Mouse (Mus musculus) kidney, embryonic 14.5 days (tissue): ENCODE data around the gene Tlr9. TPM values are rescaled to one million over a fixed set of nuclear protein-coding genes. Genes with fewer than 3 reads are reported as not detected.

Experiments used
- ATAC-seq: fragments of 200-750 bp; cut with Nextera tagmentation; 2 replicates; pipeline ENCODE4 v1.8.0; 2017; ENCODE audit warnings: moderate number of reproducible peaks, mild to moderate bottlenecking, moderate TSS enrichment, moderate library complexity; ENCODE audit not compliant: low FRiP score, low TSS enrichment
- H3K27ac ChIP-seq: fragments of 300-500 bp; sonication (generic); 2 replicates; pipeline ENCODE4 v1.5.1; 2014; ENCODE audit warnings: low read depth, mild to moderate bottlenecking, low read length, moderate library complexity, mixed read lengths
- H3K27me3 ChIP-seq: fragments of 300-500 bp; sonication (generic); 2 replicates; pipeline ENCODE4 v1.6.1; 2014; ENCODE audit warnings: mild to moderate bottlenecking, low read length; ENCODE audit not compliant: control insufficient read depth, insufficient read depth
- H3K36me3 ChIP-seq: fragments of 300-500 bp; sonication (generic); 2 replicates; pipeline ENCODE4 v1.6.1; 2014; ENCODE audit warnings: low read length, mixed read lengths; ENCODE audit not compliant: control insufficient read depth, insufficient read depth
- H3K4me1 ChIP-seq: fragments of 300-500 bp; sonication (generic); 2 replicates; pipeline ENCODE4 v1.6.1; 2014; ENCODE audit warnings: low read length, mixed read lengths; ENCODE audit not compliant: control insufficient read depth, insufficient read depth
- H3K4me2 ChIP-seq: fragments of 300-500 bp; sonication (generic); replicated peaks from 2 replicates; pipeline ENCODE4 v1.6.1; 2014; ENCODE audit warnings: low read depth, mild to moderate bottlenecking, low read length
- H3K4me3 ChIP-seq: fragments of 300-500 bp; sonication (generic); 2 replicates; pipeline ENCODE4 v1.5.1; 2014; ENCODE audit warnings: mild to moderate bottlenecking, low read length
- H3K9ac ChIP-seq: fragments of 300-500 bp; sonication (generic); 2 replicates; pipeline ENCODE4 v1.6.1; 2014; ENCODE audit warnings: low read depth, mild to moderate bottlenecking, low read length, moderate library complexity
- H3K9me3 ChIP-seq: fragments of 300-500 bp; sonication (generic); 2 replicates; pipeline ENCODE4 v1.6.1; 2016; ENCODE audit warnings: low read length; ENCODE audit not compliant: control insufficient read depth
- WGBS: fragments of 180-500 bp; shearing (Covaris S2); extraction: QIAGEN DNeasy Blood & Tissue Kit; methylation state at CpG from one replicate; pipeline ENCODE4 v1.1.7; 2014; 5-methylcytosine and 5-hydroxymethylcytosine counted together
- polyA plus RNA-seq: library from polyadenylated mRNA; unstranded; fragments of >200 nt; fragmentation: Nextera tagmentation; extraction: Ambion mirVana; gene quantifications from 2 replicates; pipeline ENCODE4 v1.2.1, GENCODE M21; 2014

Gene Tlr9
- polyA plus RNA-seq, 1 experiment from 2014 or later, result 0.14 TPM

DNA sequence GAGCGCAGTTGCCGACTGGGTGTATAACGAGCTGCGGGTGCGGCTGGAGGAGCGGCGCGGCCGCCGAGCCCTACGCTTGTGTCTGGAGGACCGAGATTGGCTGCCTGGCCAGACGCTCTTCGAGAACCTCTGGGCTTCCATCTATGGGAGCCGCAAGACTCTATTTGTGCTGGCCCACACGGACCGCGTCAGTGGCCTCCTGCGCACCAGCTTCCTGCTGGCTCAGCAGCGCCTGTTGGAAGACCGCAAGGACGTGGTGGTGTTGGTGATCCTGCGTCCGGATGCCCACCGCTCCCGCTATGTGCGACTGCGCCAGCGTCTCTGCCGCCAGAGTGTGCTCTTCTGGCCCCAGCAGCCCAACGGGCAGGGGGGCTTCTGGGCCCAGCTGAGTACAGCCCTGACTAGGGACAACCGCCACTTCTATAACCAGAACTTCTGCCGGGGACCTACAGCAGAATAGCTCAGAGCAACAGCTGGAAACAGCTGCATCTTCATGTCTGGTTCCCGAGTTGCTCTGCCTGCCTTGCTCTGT is 3.8 kb downstream of the Tlr9 start:
- Histone ChIP-seq H3K27me3 (peaks cover 4% of the 10 kb centered on the region; the same call in 1 of the 2 replicates), H3K27ac (no peak overlapping the region; the same call in 1 of the 2 replicates), H3K9me3 (no peaks in the 10 kb centered on the region), H3K9ac (peak overlapping the region; percentile 34; the same call in 1 of the 2 replicates), H3K4me2 (peak overlapping the region; percentile 64), H3K4me1 (peaks cover 12% of the 10 kb centered on the region), H3K4me3 (peak overlapping the region; percentile 31), H3K36me3 (no peaks in the 10 kb centered on the region)
- peak; percentile 73 for ATAC-seq
- 5% methylated on average over 34 of the region's 34 CpGs for WGBS

DNA sequence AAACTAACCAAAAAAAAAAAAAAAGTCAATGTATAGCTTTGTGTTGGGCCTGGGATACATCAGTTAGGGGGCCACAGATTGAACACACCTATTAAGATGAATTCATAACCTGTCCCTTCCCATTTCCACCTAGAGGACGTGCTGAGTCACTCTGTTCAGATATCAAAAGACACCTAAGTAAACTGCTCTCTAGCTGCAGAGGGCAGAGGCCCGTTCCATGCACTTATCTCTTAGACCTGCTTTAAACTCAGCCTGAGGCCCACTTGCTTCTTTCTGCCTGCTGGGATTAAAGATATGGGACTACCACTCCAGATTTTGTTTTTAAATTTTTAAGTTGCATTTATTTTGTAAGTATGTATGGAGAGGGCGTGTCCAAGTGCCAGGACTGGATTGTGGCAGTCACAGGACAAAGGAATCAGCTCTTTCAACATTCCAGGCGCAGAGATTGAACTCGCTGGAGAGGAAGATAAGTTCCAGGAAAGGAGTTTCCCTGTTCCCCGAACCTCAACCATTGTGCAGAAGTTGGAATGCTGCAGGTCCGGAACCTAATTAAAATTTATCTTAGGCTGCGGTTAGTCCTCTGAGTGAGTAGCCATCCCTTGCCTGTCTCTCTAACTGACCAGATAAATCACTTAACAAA is 5.5 kb downstream of the Tlr9 start:
- no peak for ATAC-seq
- no peak overlapping the region for H3K4me2 ChIP-seq
- H3K27me3 ChIP-seq, result peaks cover 4% of the 10 kb centered on the region; the same call in 1 of the 2 replicates
- no peak overlapping the region for H3K9ac ChIP-seq
- H3K4me3 ChIP-seq, result no peak overlapping the region
- H3K4me1 ChIP-seq, result peaks cover 9% of the 10 kb centered on the region; the same call in 1 of the 2 replicates
- H3K27ac ChIP-seq, result no peak overlapping the region
- 69% methylated on average over 8 of the region's 8 CpGs for WGBS
- H3K36me3 ChIP-seq, result peaks cover 6% of the 10 kb centered on the region; the same call in 1 of the 2 replicates
- no peaks in the 10 kb centered on the region for H3K9me3 ChIP-seq

DNA sequence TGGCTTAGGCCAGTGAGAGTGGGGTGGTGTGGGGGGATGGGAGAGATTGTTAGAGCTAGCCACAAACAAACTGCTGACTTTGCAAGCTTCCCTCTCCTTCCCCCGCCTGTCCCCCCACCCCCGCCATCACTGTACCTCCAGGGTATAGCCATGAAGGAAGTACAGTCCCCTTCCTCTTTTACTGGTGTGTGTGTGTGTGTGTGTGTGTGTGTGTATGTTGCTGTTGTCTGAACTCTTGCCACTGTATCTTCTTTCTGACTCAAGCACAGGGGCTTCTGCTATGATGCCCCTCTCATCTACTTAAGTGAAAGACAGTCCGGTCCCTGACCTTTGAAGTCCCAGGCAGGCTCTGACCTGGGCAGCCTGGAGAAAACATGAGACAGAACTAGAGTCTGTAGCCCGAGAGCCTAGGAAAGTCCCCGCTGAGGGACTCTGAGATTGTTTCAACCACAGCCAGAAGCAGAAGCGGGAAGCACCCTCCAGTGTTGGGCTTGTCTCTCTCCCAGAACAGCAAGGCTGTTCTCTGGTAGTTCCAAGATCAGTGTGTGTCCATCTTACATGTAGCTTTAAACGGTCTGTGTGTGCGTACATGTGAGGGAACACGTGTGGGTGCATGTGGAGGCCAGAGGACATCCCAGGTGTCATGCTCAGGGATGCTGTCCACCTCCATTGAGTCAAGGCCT is 7.8 kb downstream of the Tlr9 start:
- 74% methylated on average over 9 of the region's 9 CpGs for WGBS
- Histone ChIP-seq H3K4me2 (no peak overlapping the region), H3K9me3 (no peaks in the 10 kb centered on the region), H3K36me3 (peaks cover 21% of the 10 kb centered on the region; the same call in 1 of the 2 replicates), H3K27ac (no peak overlapping the region), H3K4me3 (no peak overlapping the region), H3K9ac (no peak overlapping the region), H3K27me3 (peaks cover 1% of the 10 kb centered on the region; the same call in 1 of the 2 replicates), H3K4me1 (peaks cover 9% of the 10 kb centered on the region; the same call in 1 of the 2 replicates)
- no peak for ATAC-seq

DNA sequence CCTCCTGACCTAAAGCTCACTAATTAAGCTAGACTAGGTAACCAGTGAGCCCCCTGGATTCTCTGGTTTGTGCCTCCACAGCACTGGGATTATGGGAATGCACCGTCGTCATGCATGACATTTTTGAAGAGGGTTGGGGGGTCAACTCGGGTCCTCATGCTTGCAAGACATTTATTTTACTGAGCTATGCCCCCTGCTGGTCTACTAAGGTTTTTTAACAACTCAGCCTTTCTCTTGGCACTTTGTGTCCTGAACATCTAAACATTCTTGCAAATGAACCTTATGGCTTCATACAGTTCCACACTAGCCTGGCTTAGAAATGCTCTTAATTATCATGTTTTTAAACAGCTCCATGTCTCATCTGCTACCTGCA is 8.3 kb downstream of the Tlr9 start:
- 61% methylated on average over 3 of the region's 3 CpGs for WGBS
- H3K9ac ChIP-seq, result no peak overlapping the region
- no peak overlapping the region for H3K4me2 ChIP-seq
- H3K9me3 ChIP-seq, result no peaks in the 10 kb centered on the region
- ATAC-seq, result no peak
- no peaks in the 10 kb centered on the region; the same call in 1 of the 2 replicates for H3K27me3 ChIP-seq
- H3K4me1 ChIP-seq, result peaks cover 7% of the 10 kb centered on the region; the same call in 1 of the 2 replicates
- H3K27ac ChIP-seq, result no peak overlapping the region
- no peak overlapping the region for H3K4me3 ChIP-seq
- peaks cover 27% of the 10 kb centered on the region; the same call in 1 of the 2 replicates for H3K36me3 ChIP-seq

DNA sequence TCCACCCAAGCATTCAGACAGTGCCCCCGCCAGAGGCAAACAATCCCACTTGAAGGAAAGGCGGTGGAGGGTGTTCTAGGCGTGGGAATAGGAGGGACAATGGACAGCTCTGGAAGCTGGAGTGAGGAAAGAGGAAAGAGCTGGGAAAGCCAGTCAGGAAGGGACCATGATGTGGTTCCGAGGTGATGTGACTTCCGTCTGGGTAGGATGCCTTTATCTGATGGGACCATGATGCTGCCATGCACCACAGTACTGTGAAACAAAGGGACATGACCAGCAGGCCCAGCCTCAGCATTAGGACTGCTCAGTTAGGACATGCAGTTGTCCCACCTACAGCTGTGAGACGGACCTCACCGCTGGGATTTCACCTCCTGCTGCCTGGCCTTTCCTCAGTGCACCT is 8.8 kb downstream of the Tlr9 start:
- WGBS, result 75% methylated on average over 7 of the region's 7 CpGs
- H3K27ac ChIP-seq, result no peak overlapping the region
- peaks cover 30% of the 10 kb centered on the region for H3K36me3 ChIP-seq
- H3K4me1 ChIP-seq, result peaks cover 5% of the 10 kb centered on the region; the same call in 1 of the 2 replicates
- H3K9ac ChIP-seq, result no peak overlapping the region
- H3K4me2 ChIP-seq, result no peak overlapping the region
- H3K9me3 ChIP-seq, result no peaks in the 10 kb centered on the region
- ATAC-seq, result no peak
- H3K27me3 ChIP-seq, result no peaks in the 10 kb centered on the region; the same call in 1 of the 2 replicates
- no peak overlapping the region for H3K4me3 ChIP-seq

- Histone ChIP-seq H3K9ac (no peak overlapping the region), H3K4me1 (no peaks in the 10 kb centered on the region), H3K27ac (no peak overlapping the region), H3K9me3 (no peaks in the 10 kb centered on the region), H3K27me3 (no peaks in the 10 kb centered on the region; the same call in 1 of the 2 replicates), H3K4me2 (no peak overlapping the region), H3K4me3 (no peak overlapping the region), H3K36me3 (peaks cover 36% of the 10 kb centered on the region)
- 85% methylated on average over 4 of the region's 4 CpGs for WGBS
- no peak for ATAC-seq
Observed at GRCm38 (mm10) chr9:106231816-106232215, 9.4 kb downstream of the Tlr9 start.

- Histone ChIP-seq H3K4me3 (no peak overlapping the region), H3K27me3 (no peaks in the 10 kb centered on the region), H3K27ac (no peak overlapping the region), H3K36me3 (peaks cover 46% of the 10 kb centered on the region), H3K4me1 (no peaks in the 10 kb centered on the region), H3K4me2 (no peak overlapping the region), H3K9me3 (no peaks in the 10 kb centered on the region), H3K9ac (no peak overlapping the region)
- no peak for ATAC-seq
- 97% methylated on average over 3 of the region's 3 CpGs for WGBS
Observed at GRCm38 (mm10) chr9:106232956-106233355, 10.6 kb downstream of the Tlr9 start.

- Histone ChIP-seq H3K27ac (no peak overlapping the region), H3K27me3 (no peaks in the 10 kb centered on the region), H3K9me3 (no peaks in the 10 kb centered on the region), H3K4me1 (no peaks in the 10 kb centered on the region), H3K9ac (no peak overlapping the region), H3K36me3 (peaks cover 56% of the 10 kb centered on the region), H3K4me2 (no peak overlapping the region), H3K4me3 (no peak overlapping the region)
- ATAC-seq, result no peak
- 63% methylated on average over 6 of the region's 6 CpGs for WGBS
Observed at GRCm38 (mm10) chr9:106233953-106234352, 11.6 kb downstream of the Tlr9 start.
